Mouse (Mus musculus) erythroblast, embryonic 14.5 days (primary cell): ENCODE measurements around the gene Ccdc186. TPM values are rescaled to one million over a fixed set of nuclear protein-coding genes. Genes with fewer than 3 reads are reported as not detected.

Source experiments
- H3K27me3 ChIP-seq: 2 replicates; pipeline ENCODE4 v1.6.1; 2012; ENCODE audit warnings: inconsistent platforms; ENCODE audit not compliant: control insufficient read depth
- H3K36me3 ChIP-seq: 2 replicates; pipeline ENCODE4 v1.6.1; 2012; ENCODE audit warnings: mild to moderate bottlenecking, inconsistent platforms; ENCODE audit not compliant: control insufficient read depth
- H3K4me1 ChIP-seq: 2 replicates; pipeline ENCODE4 v1.6.1; 2012; ENCODE audit warnings: inconsistent platforms; ENCODE audit not compliant: control insufficient read depth
- H3K4me3 ChIP-seq: replicated peaks from 2 replicates; pipeline ENCODE3; 2012; ENCODE audit warnings: moderate library complexity, mild to moderate bottlenecking, inconsistent platforms
- H3K9me3 ChIP-seq: 2 replicates; pipeline ENCODE4 v1.6.1; 2012; ENCODE audit warnings: low read length, inconsistent platforms, mixed read lengths; ENCODE audit not compliant: control insufficient read depth
- GATA1 ChIP-seq: IDR thresholded peaks from 2 replicates; pipeline ENCODE4 v1.6.1; 2012; ENCODE audit warnings: low read length, inconsistent platforms, mixed read lengths
- TAL1 ChIP-seq: IDR thresholded peaks from 3 replicates; pipeline ENCODE4 v1.6.1; 2012; ENCODE audit warnings: low read length, inconsistent platforms, mixed read lengths
- polyA plus RNA-seq: library from polyadenylated mRNA; stranded (reverse); fragments of >175 nt; gene quantifications from 2 replicates; pipeline ENCODE4 v1.2.3, GENCODE M21; 2012

Gene Ccdc186
- polyA plus RNA-seq = 0.14 and 0.17 TPM in 2 replicates

DNA sequence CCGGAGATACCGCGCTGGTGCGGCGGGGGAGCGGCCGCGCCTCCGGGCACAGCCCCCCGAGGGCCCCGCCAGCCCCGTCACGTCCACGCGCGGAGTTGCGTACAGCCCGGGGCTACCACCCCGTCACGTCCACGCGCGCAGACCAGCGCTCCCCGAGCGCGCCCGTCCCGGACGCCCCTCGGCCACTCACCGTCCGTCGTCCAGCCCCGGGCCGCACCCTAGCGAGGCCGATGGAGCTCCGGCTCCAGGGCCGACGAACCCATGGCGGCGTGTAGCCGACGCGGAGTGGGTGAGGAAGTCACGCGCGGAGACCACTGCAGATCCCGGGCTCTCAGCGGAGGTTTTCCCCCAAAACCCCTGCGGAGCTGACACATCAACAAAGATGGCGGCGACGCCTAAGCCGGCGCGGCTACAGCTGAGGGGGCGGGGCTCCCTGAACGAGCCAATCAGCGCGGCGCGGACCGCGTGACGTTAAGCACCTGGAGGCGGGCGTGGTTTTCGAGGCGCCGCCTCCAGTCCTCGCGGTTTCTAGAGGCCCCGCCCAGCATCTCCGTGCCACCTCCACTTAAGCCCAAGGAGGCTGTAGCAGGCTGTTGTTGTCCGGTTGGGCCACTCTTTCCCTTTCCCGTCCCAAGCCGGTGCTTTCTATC lies at the start of gene Ccdc186:
Ccdc186 (minus strand) TSS at position 393 of the 650 bp plus-strand sequence.
- TF ChIP-seq GATA1 (no peak), TAL1 (no peak)
- 0 out of 2 replicates have a peak, but pooled peaks cover 2% of the 10 kb centered on the region for H3K9me3 ChIP-seq
- H3K4me1 ChIP-seq = peaks cover 28% of the 10 kb centered on the region
- H3K4me3 ChIP-seq = peak within 1 kb of the TSS; percentile 79
- peaks cover 7% of the 10 kb centered on the region for H3K36me3 ChIP-seq
- peaks cover 35% of the 10 kb centered on the region for H3K27me3 ChIP-seq

GRCm38 (mm10) chr19:56867701-56868100 lies 45.7 kb upstream of the Ccdc186 start:
- no peaks in the 10 kb centered on the region for H3K9me3 ChIP-seq
- TF ChIP-seq GATA1 (no peak), TAL1 (no peak)
- no peak overlapping the region for H3K4me3 ChIP-seq
- H3K4me1 ChIP-seq = no peaks in the 10 kb centered on the region
- H3K36me3 ChIP-seq = no peaks in the 10 kb centered on the region
- peaks cover 16% of the 10 kb centered on the region for H3K27me3 ChIP-seq

GRCm38 (mm10) chr19:56856455-56856854 lies 34.5 kb upstream of the Ccdc186 start:
- no peak for TF ChIP-seq TAL1
- no peak for TF ChIP-seq GATA1
- Histone ChIP-seq H3K4me1 (peaks cover 9% of the 10 kb centered on the region), H3K9me3 (no peaks in the 10 kb centered on the region), H3K27me3 (no peaks in the 10 kb centered on the region), H3K36me3 (no peaks in the 10 kb centered on the region), H3K4me3 (no peak overlapping the region)

DNA sequence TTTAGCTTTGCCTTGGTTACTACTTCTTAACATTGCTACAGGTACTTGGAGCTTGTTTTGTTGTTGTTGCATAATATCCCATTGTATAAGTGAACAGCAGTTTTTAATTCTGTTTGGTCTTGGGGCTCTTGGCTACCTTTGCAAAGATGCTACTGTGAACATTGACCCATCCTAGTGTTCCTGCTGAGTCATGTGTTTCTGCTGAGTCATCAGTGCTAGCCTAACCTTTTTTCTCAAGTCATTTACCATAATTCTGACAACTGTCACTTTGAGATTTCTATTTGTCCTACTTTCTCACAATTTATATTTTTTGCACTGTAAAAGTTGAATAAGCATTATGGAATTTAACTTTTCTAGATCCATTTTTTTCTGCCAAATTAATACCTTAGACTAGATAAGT lies 30.6 kb upstream of the Ccdc186 start:
- H3K4me3 ChIP-seq = no peak overlapping the region
- H3K27me3 ChIP-seq = no peaks in the 10 kb centered on the region
- no peaks in the 10 kb centered on the region for H3K36me3 ChIP-seq
- H3K4me1 ChIP-seq = peaks cover 9% of the 10 kb centered on the region
- no peak for TF ChIP-seq TAL1
- TF ChIP-seq GATA1 = no peak
- no peaks in the 10 kb centered on the region for H3K9me3 ChIP-seq

GRCm38 (mm10) chr19:56842974-56843373 lies 21.0 kb upstream of the Ccdc186 start:
- H3K27me3 ChIP-seq = no peaks in the 10 kb centered on the region
- no peaks in the 10 kb centered on the region for H3K4me1 ChIP-seq
- TF ChIP-seq GATA1 = no peak
- TF ChIP-seq TAL1 = no peak
- no peak overlapping the region for H3K4me3 ChIP-seq
- H3K36me3 ChIP-seq = no peaks in the 10 kb centered on the region
- H3K9me3 ChIP-seq = peaks cover 4% of the 10 kb centered on the region

GRCm38 (mm10) chr19:56838942-56839706 lies 17.1 kb upstream of the Ccdc186 start:
- Histone ChIP-seq H3K4me3 (no peak overlapping the region), H3K9me3 (no peaks in the 10 kb centered on the region), H3K36me3 (no peaks in the 10 kb centered on the region), H3K4me1 (no peaks in the 10 kb centered on the region), H3K27me3 (no peaks in the 10 kb centered on the region)
- TF ChIP-seq TAL1 (no peak), GATA1 (no peak)

DNA sequence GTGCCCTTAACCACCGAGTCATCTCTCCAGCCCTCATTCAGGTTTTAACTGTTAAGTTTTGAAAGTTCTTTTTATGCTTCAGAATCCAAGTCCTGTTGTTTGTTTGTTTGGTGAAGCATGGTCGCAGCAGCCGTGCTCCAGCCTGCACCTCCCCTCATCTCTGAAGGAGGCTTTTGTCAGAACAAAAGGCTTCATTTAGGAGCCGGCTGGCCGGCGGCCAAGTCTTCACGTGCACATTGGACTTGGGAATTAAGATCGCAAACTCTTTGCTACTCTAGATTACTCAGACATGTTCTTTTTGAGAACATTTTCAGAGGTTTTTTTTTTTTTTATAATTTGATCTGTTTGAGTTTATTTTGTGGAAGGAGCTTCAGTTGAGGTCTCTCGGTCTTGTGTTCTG lies 13.3 kb upstream of the Ccdc186 start:
- Histone ChIP-seq H3K4me3 (no peak overlapping the region), H3K9me3 (no peaks in the 10 kb centered on the region), H3K27me3 (peaks cover 3% of the 10 kb centered on the region), H3K4me1 (no peaks in the 10 kb centered on the region), H3K36me3 (no peaks in the 10 kb centered on the region)
- TF ChIP-seq GATA1 (no peak), TAL1 (no peak)

DNA sequence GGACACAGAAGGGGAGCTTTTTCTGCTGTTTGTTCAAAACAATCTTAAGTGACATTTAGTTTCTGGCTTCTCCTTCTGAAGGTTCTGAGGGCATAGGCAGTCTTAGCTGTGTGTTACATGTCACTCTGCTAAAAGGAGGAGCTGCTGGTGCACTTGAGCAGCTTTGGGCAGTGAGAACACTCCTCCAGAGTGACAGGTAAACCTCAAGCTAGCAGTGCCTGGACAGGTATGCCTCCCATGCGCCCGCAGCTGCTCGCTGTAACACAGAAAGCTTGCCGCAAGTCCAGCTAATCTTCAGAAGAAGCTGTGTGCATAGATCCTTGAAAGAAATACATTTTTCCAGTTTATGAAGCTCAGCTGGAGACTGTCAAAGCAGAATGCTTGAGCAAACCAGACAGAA lies 8.2 kb upstream of the Ccdc186 start:
- H3K4me3 ChIP-seq = no peak overlapping the region
- TF ChIP-seq GATA1 = no peak
- TF ChIP-seq TAL1 = no peak
- 0 out of 2 replicates have a peak, but pooled peaks cover 2% of the 10 kb centered on the region for H3K9me3 ChIP-seq
- H3K36me3 ChIP-seq = no peaks in the 10 kb centered on the region
- H3K27me3 ChIP-seq = peaks cover 27% of the 10 kb centered on the region
- no peaks in the 10 kb centered on the region for H3K4me1 ChIP-seq

- TF ChIP-seq GATA1 = no peak
- TF ChIP-seq TAL1 = no peak
- Histone ChIP-seq H3K36me3 (no peaks in the 10 kb centered on the region), H3K4me1 (no peaks in the 10 kb centered on the region), H3K27me3 (peaks cover 33% of the 10 kb centered on the region), H3K4me3 (no peak overlapping the region), H3K9me3 (0 out of 2 replicates have a peak, but pooled peaks cover 2% of the 10 kb centered on the region)
Observed at GRCm38 (mm10) chr19:56829267-56829666, 7.3 kb upstream of the Ccdc186 start.
